Mouse (Mus musculus) kidney, adult 2 months (tissue): ENCODE data around the gene Foxred2. TPM values are rescaled to one million over a fixed set of nuclear protein-coding genes. Genes with fewer than 3 reads are reported as not detected.

Source experiments
- DNase-seq: peaks from one replicate; pipeline ENCODE4 v3.0.0; 2021
- H3K27ac ChIP-seq: fragments of 200-500 bp; 2 replicates; pipeline ENCODE4 v1.5.1; 2012; ENCODE audit warnings: low read depth, low read length, control low read depth, inconsistent platforms; ENCODE audit not compliant: insufficient read depth
- H3K27me3 ChIP-seq: fragments of 200-500 bp; replicated peaks from 2 replicates; pipeline ENCODE4 v1.6.1; 2012; ENCODE audit warnings: mild to moderate bottlenecking, moderate library complexity, low read length, inconsistent platforms; ENCODE audit not compliant: control insufficient read depth, insufficient read depth
- H3K36me3 ChIP-seq: fragments of 200-500 bp; 2 replicates; pipeline ENCODE4 v1.6.1; 2012; ENCODE audit warnings: mild to moderate bottlenecking, moderate library complexity, low read length, inconsistent platforms; ENCODE audit not compliant: control insufficient read depth, insufficient read depth
- H3K4me1 ChIP-seq: fragments of 200-500 bp; 2 replicates; pipeline ENCODE4 v1.6.1; 2011; ENCODE audit warnings: low read length; ENCODE audit not compliant: control insufficient read depth, insufficient read depth
- H3K4me3 ChIP-seq: fragments of 200-500 bp; 2 replicates; pipeline ENCODE4 v1.5.1; 2011; ENCODE audit warnings: mild to moderate bottlenecking, low read depth, low read length, control low read depth; ENCODE audit not compliant: insufficient read depth
- CTCF ChIP-seq: fragments of 200-500 bp; conservative IDR thresholded peaks from 2 replicates; pipeline ENCODE4 v1.5.1; 2011; ENCODE audit warnings: low read depth, mild to moderate bottlenecking, control low read depth, low read length, moderate library complexity, mixed read lengths; ENCODE audit not compliant: insufficient read depth, insufficient read length
- POLR2A ChIP-seq: fragments of 200-500 bp; IDR thresholded peaks from one replicate; pipeline ENCODE4 v1.6.1; 2011; ENCODE audit warnings: low read depth, low read length, control low read depth
- WGBS: fragments of 180-500 bp; shearing (Covaris S2); methylation state at CpG from one replicate; pipeline ENCODE4 v1.1.7; 2018; 5-methylcytosine and 5-hydroxymethylcytosine counted together
- polyA plus RNA-seq: library from polyadenylated mRNA; depleted of rRNA; stranded (reverse); fragments of >200 nt; gene quantifications from 2 replicates; pipeline ENCODE4 v1.2.3, GENCODE M21; 2012

Foxred2 gene
- polyA plus RNA-seq, 1 experiment: 3.8 TPM

DNA sequence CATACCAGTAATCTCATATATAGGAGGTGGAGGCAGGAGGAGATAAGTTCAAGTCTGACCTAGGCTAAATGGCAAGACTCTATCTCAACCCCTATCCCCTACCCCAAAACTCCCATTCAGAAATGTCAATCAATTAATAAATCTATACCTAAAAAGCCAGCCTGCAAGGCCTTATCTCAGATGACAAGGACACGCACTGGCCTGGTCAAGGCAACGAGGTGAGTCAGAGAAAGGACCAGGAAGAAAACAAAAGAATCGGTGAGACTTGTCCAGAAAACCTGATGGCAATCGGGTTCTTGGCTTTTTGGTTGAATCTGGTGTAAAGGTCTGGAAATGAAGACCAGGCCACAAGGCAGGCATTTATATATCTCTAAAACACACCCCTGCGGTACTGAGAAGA lies 29.6 kb downstream of the Foxred2 start:
- no peak for DNase-seq
- H3K36me3 ChIP-seq: no peaks in the 10 kb centered on the region; the same call in 1 of the 2 replicates
- no peaks in the 10 kb centered on the region for H3K27me3 ChIP-seq
- H3K4me1 ChIP-seq: peaks cover 18% of the 10 kb centered on the region
- TF ChIP-seq CTCF (no peak), POLR2A (no peak)
- H3K4me3 ChIP-seq: no peak overlapping the region
- no peak overlapping the region for H3K27ac ChIP-seq
- WGBS: 94% methylated on average over 5 of the region's 5 CpGs

DNA sequence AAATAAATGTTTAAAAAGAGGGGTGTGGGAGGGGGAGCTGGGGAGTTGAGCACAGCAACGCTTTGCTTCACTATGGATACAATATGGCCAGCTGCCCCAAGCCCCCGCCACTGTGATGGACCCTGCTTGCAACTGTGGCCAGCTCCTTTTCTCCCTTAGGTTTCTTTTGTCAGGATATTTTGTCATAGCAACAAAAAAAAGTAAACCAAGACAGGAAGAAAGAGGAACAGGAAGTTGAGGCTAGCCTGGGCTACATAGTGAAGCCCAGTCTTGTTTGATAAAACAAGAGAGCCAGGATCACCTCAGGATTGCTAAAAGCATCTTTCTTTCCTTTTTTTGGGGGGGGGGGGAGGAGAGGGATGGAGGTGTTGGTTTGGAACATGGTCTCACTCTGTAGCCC lies 31.3 kb downstream of the Foxred2 start:
- TF ChIP-seq POLR2A (no peak), CTCF (no peak)
- no peak overlapping the region for H3K4me3 ChIP-seq
- no peak overlapping the region for H3K27ac ChIP-seq
- H3K4me1 ChIP-seq: peaks cover 25% of the 10 kb centered on the region
- no peak for DNase-seq
- no peaks in the 10 kb centered on the region for H3K27me3 ChIP-seq
- WGBS: 97% methylated on average over 2 of the region's 2 CpGs
- no peaks in the 10 kb centered on the region; the same call in 1 of the 2 replicates for H3K36me3 ChIP-seq

DNA sequence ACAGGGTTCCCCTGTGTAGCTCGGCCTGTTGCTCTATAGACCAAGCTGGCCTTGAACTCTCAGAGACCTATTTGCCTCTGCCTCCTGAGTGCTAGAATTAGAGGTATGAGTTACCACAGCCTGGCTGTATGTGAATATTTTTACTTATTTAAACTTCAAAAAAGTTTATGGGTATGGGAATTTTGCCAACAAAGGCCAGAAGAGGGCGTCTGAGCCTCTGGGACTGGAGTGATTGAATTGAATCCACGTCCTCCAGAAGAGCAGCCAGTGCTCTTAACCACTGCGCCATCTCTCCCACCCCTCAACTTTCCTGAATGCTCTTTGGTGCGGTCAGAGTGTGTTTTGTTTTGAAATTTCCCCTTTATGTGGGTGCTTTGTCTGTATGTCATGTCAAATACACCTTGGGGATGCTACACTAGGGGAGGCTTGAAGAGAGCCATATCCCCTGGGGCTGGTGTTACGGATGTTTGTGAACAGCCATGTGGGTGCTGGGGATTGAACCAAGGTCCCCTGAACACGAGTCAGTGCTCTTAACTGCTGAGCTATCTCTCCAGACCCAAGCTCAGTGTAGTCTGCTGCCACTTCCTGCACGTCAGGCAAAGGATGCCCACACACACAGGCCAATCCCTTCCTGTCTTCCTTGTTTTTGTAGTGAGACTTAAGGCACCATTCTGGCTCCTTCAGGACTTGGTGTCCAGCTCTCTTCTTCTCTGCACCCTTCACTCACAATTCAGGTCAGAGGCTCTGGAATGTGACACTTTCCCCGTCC lies 33.1 kb downstream of the Foxred2 start:
- H3K4me3 ChIP-seq: no peak overlapping the region
- WGBS: 54% methylated on average over 9 of the region's 9 CpGs
- peak overlapping the region; percentile 74 for H3K27ac ChIP-seq
- no peak for TF ChIP-seq POLR2A
- H3K4me1 ChIP-seq: peaks cover 22% of the 10 kb centered on the region
- no peak for DNase-seq
- H3K36me3 ChIP-seq: no peaks in the 10 kb centered on the region; the same call in 1 of the 2 replicates
- no peaks in the 10 kb centered on the region for H3K27me3 ChIP-seq

DNA sequence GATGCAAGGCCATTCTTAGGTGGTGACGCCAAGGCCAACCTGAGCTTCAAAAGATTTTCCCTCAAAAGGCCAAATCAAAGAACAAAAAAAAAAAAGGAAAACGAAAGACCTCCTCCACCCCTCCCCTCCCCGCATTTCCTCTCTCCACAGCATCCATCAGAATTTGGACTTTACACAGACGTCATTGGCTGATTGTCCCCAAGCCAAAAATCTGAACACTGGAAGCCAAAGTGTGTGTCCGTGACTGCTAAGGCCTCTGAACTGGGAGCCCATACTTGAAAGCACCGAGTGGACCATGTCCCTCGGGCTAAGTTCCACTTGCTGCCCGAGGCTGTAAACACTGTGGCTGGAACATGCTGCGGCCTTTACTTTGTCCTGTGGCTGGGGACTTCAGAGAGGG lies 33.8 kb downstream of the Foxred2 start:
- H3K27ac ChIP-seq: peak overlapping the region; percentile 78
- no peaks in the 10 kb centered on the region for H3K27me3 ChIP-seq

DNA sequence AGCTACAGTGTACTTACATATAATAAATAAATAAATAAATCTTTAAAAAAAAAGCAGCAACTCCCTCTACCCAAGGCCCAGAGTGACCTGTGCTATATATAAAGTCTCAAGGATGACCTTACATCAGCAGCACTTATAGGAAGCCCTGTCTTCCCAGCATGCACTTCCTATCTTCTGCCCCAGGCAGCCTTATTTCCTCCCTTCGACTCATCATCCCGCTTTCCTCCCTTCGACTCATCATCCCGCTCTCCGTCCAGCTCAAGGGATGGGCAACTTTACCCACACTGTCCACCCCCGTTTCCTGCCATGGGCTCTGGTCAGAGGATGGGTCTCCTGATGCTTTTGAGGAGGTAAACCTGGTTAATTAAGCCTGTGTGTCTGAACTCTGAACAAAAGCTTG lies 34.9 kb downstream of the Foxred2 start:
- WGBS: 73% methylated on average over 6 of the region's 6 CpGs
- TF ChIP-seq POLR2A (no peak), CTCF (no peak)
- no peak for DNase-seq
- Histone ChIP-seq H3K27ac (peak overlapping the region; percentile 78), H3K27me3 (no peaks in the 10 kb centered on the region), H3K4me3 (no peak overlapping the region), H3K36me3 (no peaks in the 10 kb centered on the region), H3K4me1 (peaks cover 17% of the 10 kb centered on the region; the same call in 1 of the 2 replicates)

More for the DNA sequence above, 33.8 kb downstream of the Foxred2 start:
- peak; percentile 92 for DNase-seq
- 35% methylated on average over 9 of the region's 9 CpGs for WGBS
- Histone ChIP-seq H3K36me3 (no peaks in the 10 kb centered on the region; the same call in 1 of the 2 replicates), H3K4me3 (no peak overlapping the region), H3K4me1 (peaks cover 19% of the 10 kb centered on the region)
- TF ChIP-seq CTCF (no peak), POLR2A (no peak)

DNA sequence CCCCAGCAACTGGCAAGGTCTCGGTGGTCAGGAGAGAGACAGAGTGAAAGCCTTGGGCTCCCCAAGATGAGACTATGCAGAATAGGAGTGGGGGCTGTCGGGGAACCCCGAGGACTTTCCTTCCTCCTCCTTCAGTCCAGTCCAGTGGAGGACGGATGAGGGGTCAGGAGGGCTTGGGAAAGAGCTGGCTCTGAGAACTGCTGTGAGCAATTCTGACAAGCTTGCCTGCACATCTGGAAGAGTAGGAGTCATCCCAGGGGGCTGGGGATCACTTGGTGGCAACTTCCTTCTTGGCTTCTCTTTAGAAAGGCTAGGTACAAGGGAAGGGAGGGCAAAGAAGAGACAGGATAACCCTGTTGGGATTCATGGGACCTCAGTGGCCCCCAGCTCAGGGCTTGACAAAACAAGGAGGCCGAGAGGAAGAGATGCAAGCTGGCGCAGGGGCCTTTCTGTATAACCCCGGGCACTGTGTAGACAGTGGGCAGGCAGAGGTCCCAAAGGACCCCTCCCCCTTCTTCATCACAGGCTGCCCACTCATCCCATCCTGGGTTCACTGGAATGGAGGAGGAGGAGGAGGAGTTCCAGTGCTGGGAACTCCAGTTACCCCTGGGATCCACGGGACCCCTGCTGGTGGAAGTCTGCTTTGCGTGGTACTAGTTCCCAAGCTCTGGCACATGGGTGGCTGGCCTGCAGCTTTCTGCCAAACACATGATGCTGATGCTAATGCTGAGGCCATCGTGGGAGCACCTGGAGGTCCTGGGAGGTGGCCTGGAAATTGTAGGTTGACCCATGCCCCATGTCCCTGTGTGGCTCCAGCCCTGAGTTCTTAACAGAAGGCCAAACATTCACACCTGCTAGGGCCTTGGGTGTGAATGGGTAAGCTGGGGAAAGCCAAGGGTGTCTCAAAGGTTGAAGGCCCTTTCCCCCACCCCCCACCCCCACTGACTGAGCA lies 35.7 kb downstream of the Foxred2 start:
- DNase-seq: peak; percentile 42
- H3K27me3 ChIP-seq: no peaks in the 10 kb centered on the region
- WGBS: 40% methylated on average over 10 of the region's 10 CpGs
- peaks cover 17% of the 10 kb centered on the region; the same call in 1 of the 2 replicates for H3K4me1 ChIP-seq
- TF ChIP-seq CTCF: peak; percentile 23; the same call in 1 of the 2 replicates
- TF ChIP-seq POLR2A: no peak
- no peak overlapping the region for H3K4me3 ChIP-seq
- no peaks in the 10 kb centered on the region for H3K36me3 ChIP-seq
- peak overlapping the region; percentile 25 for H3K27ac ChIP-seq

DNA sequence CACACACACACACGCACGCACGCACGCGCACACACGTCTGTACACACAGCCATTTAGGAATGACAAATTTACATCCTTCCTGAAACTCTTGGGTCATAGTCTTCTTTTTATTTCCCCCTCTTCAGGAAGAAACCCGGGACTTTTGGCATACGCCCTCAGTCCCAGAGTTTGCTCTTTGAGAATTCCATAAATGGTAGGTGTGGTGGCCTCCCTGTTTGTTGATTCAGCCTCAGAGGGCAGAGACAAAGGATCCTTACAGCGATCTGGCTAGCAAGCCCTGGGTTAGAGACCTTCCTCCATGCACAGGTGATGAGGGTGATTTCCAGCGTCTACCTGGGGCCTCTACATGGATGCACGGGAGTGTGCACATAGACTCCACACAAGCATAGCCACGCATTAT lies 37.1 kb downstream of the Foxred2 start:
- 67% methylated on average over 12 of the region's 12 CpGs for WGBS
- DNase-seq: no peak
- Histone ChIP-seq H3K4me3 (no peak overlapping the region), H3K27ac (peak overlapping the region; percentile 34), H3K27me3 (no peaks in the 10 kb centered on the region), H3K36me3 (peaks cover 3% of the 10 kb centered on the region), H3K4me1 (peaks cover 17% of the 10 kb centered on the region; the same call in 1 of the 2 replicates)
- no peak for TF ChIP-seq POLR2A
- TF ChIP-seq CTCF: no peak
